ENCODE assay signal across 8 mouse cellular contexts in the genomic region with DNA sequence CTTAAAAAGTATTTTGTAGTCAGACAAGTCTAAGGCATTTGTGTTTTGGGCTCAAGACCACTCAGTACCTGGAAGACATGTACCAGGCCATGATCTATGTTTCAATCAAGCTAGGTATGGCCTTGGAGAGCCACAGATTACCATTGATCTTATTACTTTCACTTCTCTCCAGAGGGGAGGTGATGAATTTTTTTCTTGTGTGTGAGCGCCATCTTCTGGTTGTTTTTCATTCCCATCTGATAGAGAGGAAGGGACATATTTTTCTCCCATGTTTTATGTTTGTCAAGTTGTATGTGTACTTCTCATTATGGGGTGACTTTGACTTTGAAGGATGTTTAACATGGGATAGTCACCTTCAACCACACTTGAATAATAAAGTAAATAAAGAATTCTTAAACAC.
DNase-seq lines count a peak whose midpoint lies in the region; ATAC-seq and TF ChIP-seq lines count a peak whose summit lies in the region.

No protein-coding gene starts in this region.

- no peak for TF ChIP-seq POLR2A in cerebellum, adult 2 months (IDR thresholded peaks at IDR 0.05; ENCODE audit: borderline replicate concordance, insufficient read depth, low read length)

- intact Hi-C loops in gastrocnemius, postnatal 14 days (cut with DNase I; ENCODE audit: low total_unique reads), result no loop called here

- no peak overlapping the region for H3K4me2 ChIP-seq in lung, embryonic 14.5 days

- no peak for ATAC-seq in lung, embryonic 14.5 days (ENCODE audit: insufficient read depth)

- H3K27ac ChIP-seq in cerebellum, adult 2 months (ENCODE audit: insufficient read depth, low read length), result no peak overlapping the region
- H3K27ac ChIP-seq in lung, embryonic 14.5 days (ENCODE audit: low read depth), result no peak overlapping the region

- no peak overlapping the region for H3K4me3 ChIP-seq in cerebellum, adult 2 months (replicated peaks; ENCODE audit: insufficient read depth, low read depth, low read length)
- no peak overlapping the region for H3K4me3 ChIP-seq in lung, embryonic 14.5 days (ENCODE audit: low read depth, low read length)

- no peaks in the 10 kb centered on the region for H3K36me3 ChIP-seq in lung, embryonic 14.5 days (ENCODE audit: insufficient read depth)

- no peak overlapping the region for H3K9ac ChIP-seq in lung, embryonic 14.5 days

- no peaks in the 10 kb centered on the region for H3K27me3 ChIP-seq in cerebellum, adult 2 months (ENCODE audit: control insufficient read depth, insufficient read depth, low read length)
- H3K27me3 ChIP-seq in lung, embryonic 14.5 days (ENCODE audit: insufficient read depth, low read length), result no peaks in the 10 kb centered on the region

- TF ChIP-seq CTCF in cerebellum, adult 2 months (IDR thresholded peaks at IDR 0.05; ENCODE audit: borderline replicate concordance, insufficient read depth, low read depth, low read length), result no peak
- TF ChIP-seq CTCF in lung, embryonic 14.5 days (IDR thresholded peaks at IDR 0.05; ENCODE audit: low read depth), result 0 out of 2 replicates have a peak, but pooled peaks have one; percentile 13

- no peaks in the 10 kb centered on the region for H3K4me1 ChIP-seq in cerebellum, adult 2 months (ENCODE audit: control insufficient read depth, insufficient read depth, low read length)
- H3K4me1 ChIP-seq in lung, embryonic 14.5 days (ENCODE audit: insufficient read depth), result no peaks in the 10 kb centered on the region

- peak; percentile 3 to 9 for DNase-seq in cerebellum, postnatal 14 days
- DNase-seq in cerebellum, adult 2 months, result no peak
- peak; percentile 48 for DNase-seq in lung, embryonic 14.5 days
- no peak for DNase-seq in lung, postnatal 25 days (ENCODE audit: low spot score)
- peak; percentile 48 for DNase-seq in c-Kit-positive CD71-negative TER-119-negative erythroid progenitor cells, embryonic 14.5 days (ENCODE audit: low read depth)
- peak; percentile 3 for DNase-seq in naive thymus-derived CD4-positive, alpha-beta T cell, adult 2 months (ENCODE audit: low read depth)
- no peak for DNase-seq in gastrocnemius, postnatal 14 days
- DNase-seq in natural killer cell, adult 2 months (ENCODE audit: low spot score in 2 of 2), result no peak

- WGBS in cerebellum, adult 2 months, result 16% methylated on average over 1 of the region's 1 CpGs
- WGBS in lung, embryonic 14.5 days, result 14% methylated on average over 1 of the region's 1 CpGs

- H3K9me3 ChIP-seq in lung, embryonic 14.5 days (ENCODE audit: low read depth, low read length), result no peaks in the 10 kb centered on the region

Comparison
In these comparisons a context has a peak if more than half of its experiments do, and no peak if none do; other contexts are left out.
1. DNase-seq: peak in cerebellum, postnatal 14 days (2 of 2), lung, embryonic 14.5 days (single experiment), c-Kit-positive CD71-negative TER-119-negative erythroid progenitor cells, embryonic 14.5 days (single experiment) and naive thymus-derived CD4-positive, alpha-beta T cell, adult 2 months (single experiment); none in cerebellum, adult 2 months (0 of 2), lung, postnatal 25 days (single experiment), gastrocnemius, postnatal 14 days (single experiment) and natural killer cell, adult 2 months (0 of 2).